Mouse (Mus musculus) stomach, postnatal 0 days (tissue): Measurements from ENCODE around the gene Mbnl1. TPM values are rescaled to one million over a fixed set of nuclear protein-coding genes. Genes with fewer than 3 reads are reported as not detected.

Source experiments
- ATAC-seq: fragments of 200-750 bp; cut with Nextera tagmentation; 2 replicates; pipeline ENCODE4 v1.8.0; 2017; ENCODE audit not compliant: low FRiP score, low TSS enrichment
- DNase-seq: peaks from one replicate; pipeline ENCODE4 v3.0.0-alpha.2; 2016; ENCODE audit warnings: low spot score
- H3K27ac ChIP-seq: fragments of 300-500 bp; sonication (generic); replicated peaks from 2 replicates; pipeline ENCODE4 v1.5.1; 2014; ENCODE audit warnings: mild to moderate bottlenecking, control low read depth
- H3K27me3 ChIP-seq: fragments of 300-500 bp; sonication (generic); 2 replicates; pipeline ENCODE4 v1.6.1; 2014; ENCODE audit warnings: low read length; ENCODE audit not compliant: control insufficient read depth, insufficient read depth
- H3K36me3 ChIP-seq: fragments of 300-500 bp; sonication (generic); 2 replicates; pipeline ENCODE4 v1.6.1; 2014; ENCODE audit warnings: low read length, mixed read lengths; ENCODE audit not compliant: control insufficient read depth, insufficient read depth
- H3K4me1 ChIP-seq: fragments of 300-500 bp; sonication (generic); replicated peaks from 2 replicates; pipeline ENCODE4 v1.6.1; 2014; ENCODE audit warnings: antibody characterized with exemption; ENCODE audit not compliant: control insufficient read depth, insufficient read depth
- H3K4me2 ChIP-seq: fragments of 300-500 bp; sonication (generic); replicated peaks from 2 replicates; pipeline ENCODE4 v1.6.1; 2014; ENCODE audit warnings: low read depth, mild to moderate bottlenecking, control low read depth, moderate library complexity
- H3K4me3 ChIP-seq: fragments of 300-500 bp; sonication (generic); 2 replicates; pipeline ENCODE4 v1.5.1; 2014; ENCODE audit warnings: low read depth, low read length, control low read depth
- H3K9ac ChIP-seq: fragments of 300-500 bp; sonication (generic); 2 replicates; pipeline ENCODE4 v1.6.1; 2014; ENCODE audit warnings: mild to moderate bottlenecking, low read length, control low read depth, mixed read lengths
- H3K9me3 ChIP-seq: fragments of 300-500 bp; sonication (generic); 2 replicates; pipeline ENCODE4 v1.6.1; 2016; ENCODE audit warnings: low read length; ENCODE audit not compliant: control insufficient read depth
- CTCF ChIP-seq: IDR thresholded peaks from 2 replicates; pipeline ENCODE4 v1.5.1; 2016; ENCODE audit warnings: antibody characterized with exemption, low read depth, mild to moderate bottlenecking, moderate library complexity
- EP300 ChIP-seq: optimal IDR thresholded peaks from 2 replicates; pipeline ENCODE3; 2016; ENCODE audit warnings: antibody characterized with exemption
- WGBS: fragments of 180-500 bp; shearing (Covaris S2); extraction: QIAGEN DNeasy Blood & Tissue Kit; methylation state at CpG from one replicate; pipeline ENCODE4 v1.1.7; 2014; 5-methylcytosine and 5-hydroxymethylcytosine counted together
- polyA plus RNA-seq: library from polyadenylated mRNA; unstranded; fragments of >200 nt; fragmentation: Nextera tagmentation; extraction: Ambion mirVana; gene quantifications from 2 replicates; pipeline ENCODE4 v1.2.1, GENCODE M21; 2015

Mbnl1 gene
- 56.0 and 59.7 TPM in 2 replicates for polyA plus RNA-seq

DNA sequence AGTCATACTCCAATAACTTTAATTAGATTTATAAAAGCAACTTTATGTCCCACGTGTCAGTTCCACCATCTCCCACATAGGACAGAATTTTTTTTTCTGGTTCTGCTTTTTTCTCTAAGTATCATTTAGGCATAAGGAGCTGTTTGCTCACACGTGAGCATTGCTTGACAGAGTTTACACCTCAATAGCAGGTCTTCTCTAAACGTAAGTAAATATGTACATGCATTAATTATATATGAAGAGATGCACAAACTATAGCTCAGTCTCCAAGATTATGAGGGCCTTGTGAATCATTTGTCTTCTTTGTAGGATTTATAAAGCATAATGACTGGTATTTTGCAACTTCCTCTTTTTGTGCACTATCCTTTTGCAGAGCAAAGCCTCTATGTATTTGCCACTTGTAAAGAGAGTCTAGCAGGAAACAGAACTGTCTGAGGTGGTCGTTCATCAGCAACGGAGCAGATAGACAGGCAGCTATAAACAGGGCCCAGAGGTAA, at the start of gene Mbnl1:
Gene Mbnl1, plus strand, starts transcription at position 150 of the 497 bp plus-strand sequence.
- Histone ChIP-seq H3K4me1 (no peaks in the 10 kb centered on the region), H3K4me3 (no peak within 1 kb of the TSS), H3K9me3 (no peaks in the 10 kb centered on the region), H3K27ac (no peak within 1 kb of the TSS), H3K4me2 (no peak within 1 kb of the TSS), H3K9ac (no peak within 1 kb of the TSS), H3K27me3 (no peaks in the 10 kb centered on the region), H3K36me3 (no peaks in the 10 kb centered on the region)
- TF ChIP-seq CTCF (no peak), EP300 (no peak)
- DNase-seq = no peak
- ATAC-seq = no peak
- WGBS = 51% methylated on average over 5 of the region's 5 CpGs

DNA sequence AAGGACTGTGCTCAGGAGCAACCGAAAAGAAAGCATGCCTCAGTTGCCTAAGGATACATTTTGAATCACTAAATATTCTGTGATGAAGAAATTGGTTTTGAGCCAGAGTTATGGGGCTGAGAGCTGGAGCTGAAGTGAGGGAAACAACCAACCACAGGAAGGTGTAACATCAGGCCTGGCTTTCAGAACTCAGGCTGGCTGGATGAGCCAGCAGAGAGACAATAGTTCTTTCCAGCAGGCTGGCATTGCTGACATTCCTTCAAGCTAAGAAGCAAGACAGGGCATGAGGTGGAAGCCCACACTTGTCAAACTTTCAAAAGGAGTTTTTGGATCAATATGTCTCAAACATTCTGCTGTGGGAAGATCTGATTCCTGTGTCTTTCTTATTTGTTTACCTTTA, 48.5 kb upstream of the Mbnl1 start:
- no peaks in the 10 kb centered on the region for H3K4me1 ChIP-seq
- H3K9me3 ChIP-seq = no peaks in the 10 kb centered on the region
- ATAC-seq (no peak), DNase-seq (no peak)
- H3K27me3 ChIP-seq = no peaks in the 10 kb centered on the region
- H3K9ac ChIP-seq = no peak overlapping the region
- H3K4me3 ChIP-seq = no peak overlapping the region
- TF ChIP-seq CTCF (no peak), EP300 (no peak)
- H3K4me2 ChIP-seq = no peak overlapping the region
- WGBS = 56% methylated on average over 1 of the region's 1 CpGs
- H3K36me3 ChIP-seq = no peaks in the 10 kb centered on the region
- no peak overlapping the region for H3K27ac ChIP-seq

DNA sequence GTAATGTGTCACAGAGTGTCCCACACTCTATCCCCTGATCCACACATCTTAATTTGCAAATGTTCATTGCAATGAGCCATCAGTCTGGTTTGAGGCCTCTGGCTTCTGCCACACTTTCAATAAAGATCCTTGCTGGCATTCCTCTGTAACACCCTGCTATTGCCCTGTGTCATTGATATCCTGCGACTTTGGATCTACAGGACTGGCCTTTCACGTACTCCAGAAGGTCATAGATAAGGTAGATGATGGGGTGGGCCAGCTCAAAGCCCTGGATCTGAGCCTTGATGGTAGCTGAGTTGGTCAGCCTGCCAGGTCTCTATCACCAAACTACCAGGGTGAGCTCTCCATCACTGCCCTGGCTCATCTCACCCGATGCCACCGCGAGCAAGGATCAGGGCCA, 43.6 kb upstream of the Mbnl1 start:
- H3K27me3 ChIP-seq = no peaks in the 10 kb centered on the region
- no peaks in the 10 kb centered on the region for H3K36me3 ChIP-seq
- H3K9ac ChIP-seq = no peak overlapping the region
- H3K27ac ChIP-seq = no peak overlapping the region
- no peak overlapping the region for H3K4me2 ChIP-seq
- ATAC-seq (no peak), DNase-seq (no peak)
- no peaks in the 10 kb centered on the region for H3K4me1 ChIP-seq
- H3K9me3 ChIP-seq = no peaks in the 10 kb centered on the region
- TF ChIP-seq CTCF = no peak
- no peak for TF ChIP-seq EP300
- H3K4me3 ChIP-seq = no peak overlapping the region
- WGBS = 92% methylated on average over 5 of the region's 5 CpGs

DNA sequence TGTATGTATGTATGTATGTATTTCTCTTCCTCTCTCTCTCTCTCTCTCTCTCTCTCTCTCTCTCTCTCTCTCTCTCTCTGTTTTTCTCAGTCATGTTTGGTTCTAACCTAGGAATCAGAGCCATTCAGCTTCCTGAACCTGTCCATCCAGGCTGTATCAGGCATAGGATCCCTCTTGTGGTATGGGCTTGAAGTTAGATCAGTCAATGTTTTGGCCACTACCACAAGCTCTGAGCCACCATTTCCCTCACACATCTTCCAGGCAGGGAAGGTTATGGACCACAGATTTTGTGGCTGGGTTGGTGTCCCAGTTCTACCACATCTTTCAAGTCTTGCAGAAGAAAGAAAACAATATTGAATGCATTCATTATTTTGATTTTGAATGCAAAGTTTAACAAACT, 35.4 kb upstream of the Mbnl1 start:
- no peaks in the 10 kb centered on the region for H3K27me3 ChIP-seq
- no peak overlapping the region for H3K27ac ChIP-seq
- no peak overlapping the region for H3K4me2 ChIP-seq
- H3K9me3 ChIP-seq = no peaks in the 10 kb centered on the region
- no peak overlapping the region for H3K9ac ChIP-seq
- no peak for DNase-seq
- no peaks in the 10 kb centered on the region for H3K36me3 ChIP-seq
- no peak overlapping the region for H3K4me3 ChIP-seq
- H3K4me1 ChIP-seq = no peaks in the 10 kb centered on the region
- TF ChIP-seq CTCF (peak; percentile 15; the same call in 1 of the 2 replicates), EP300 (no peak)
- ATAC-seq = no peak

DNA sequence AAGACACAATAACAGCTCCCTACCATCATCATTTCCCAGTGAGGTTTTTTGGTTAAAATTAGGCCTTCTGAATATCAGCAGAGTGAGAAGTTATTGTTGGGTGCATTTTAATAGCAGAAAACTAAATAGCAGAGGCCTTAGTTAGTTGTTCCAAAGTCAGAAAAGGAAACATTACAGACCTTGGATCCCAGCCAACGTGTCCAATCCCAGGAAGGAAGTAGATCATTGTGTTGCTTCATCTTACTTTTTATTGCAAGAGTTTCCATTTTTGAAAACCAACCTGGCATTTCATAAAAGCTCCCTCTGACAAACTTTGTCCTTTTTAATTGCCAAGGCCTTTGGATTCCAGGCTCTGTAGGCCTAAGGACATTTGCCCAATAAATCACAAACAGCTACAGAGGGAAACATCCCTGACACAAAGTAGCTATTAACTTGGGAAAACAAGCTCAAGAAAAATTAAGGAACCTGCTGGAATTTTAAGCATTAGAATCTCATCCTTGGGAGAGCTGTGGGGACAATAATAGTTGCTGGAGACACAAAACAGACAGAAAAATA, 34.9 kb upstream of the Mbnl1 start:
- Histone ChIP-seq H3K4me1 (no peaks in the 10 kb centered on the region), H3K4me3 (no peak overlapping the region), H3K4me2 (no peak overlapping the region), H3K36me3 (no peaks in the 10 kb centered on the region), H3K27ac (no peak overlapping the region), H3K9me3 (no peaks in the 10 kb centered on the region), H3K9ac (no peak overlapping the region), H3K27me3 (no peaks in the 10 kb centered on the region)
- TF ChIP-seq CTCF = no peak
- no peak for TF ChIP-seq EP300
- ATAC-seq (no peak), DNase-seq (no peak)
- WGBS = 42% methylated on average over 1 of the region's 1 CpGs

DNA sequence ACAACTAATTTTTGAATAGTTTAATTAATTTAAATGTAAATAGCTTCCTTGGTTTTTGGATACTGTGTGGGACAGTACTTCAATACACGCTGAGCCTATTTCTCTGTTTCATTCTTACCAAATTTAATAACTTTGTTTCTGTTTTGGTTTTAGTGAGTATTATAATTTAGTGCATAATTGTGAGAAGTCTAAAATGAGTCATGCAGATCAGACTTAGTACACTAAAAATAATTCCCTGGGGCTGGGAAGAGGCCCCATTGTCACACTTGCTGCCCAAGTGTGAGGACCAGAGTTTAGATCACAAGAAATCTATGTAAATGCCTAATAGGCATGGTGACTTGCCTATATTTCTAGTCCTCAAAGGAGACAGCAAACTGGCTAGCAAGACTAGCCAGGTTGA, 33.9 kb upstream of the Mbnl1 start:
- Histone ChIP-seq H3K4me3 (no peak overlapping the region), H3K27ac (no peak overlapping the region), H3K9ac (no peak overlapping the region), H3K36me3 (no peaks in the 10 kb centered on the region), H3K4me2 (no peak overlapping the region), H3K9me3 (no peaks in the 10 kb centered on the region), H3K27me3 (no peaks in the 10 kb centered on the region), H3K4me1 (no peaks in the 10 kb centered on the region)
- TF ChIP-seq EP300 (no peak), CTCF (no peak)
- 86% methylated on average over 1 of the region's 1 CpGs for WGBS
- ATAC-seq = no peak
- DNase-seq = no peak
